Mouse (Mus musculus) forelimb bud, embryonic 11.5 days (tissue): ENCODE results near the gene Pcif1.

Experiments
- DNase-seq: peaks from one replicate; pipeline ENCODE4 v3.0.0-alpha.2; 2012; ENCODE audit warnings: low read depth, low spot score

Pcif1 gene

DNA sequence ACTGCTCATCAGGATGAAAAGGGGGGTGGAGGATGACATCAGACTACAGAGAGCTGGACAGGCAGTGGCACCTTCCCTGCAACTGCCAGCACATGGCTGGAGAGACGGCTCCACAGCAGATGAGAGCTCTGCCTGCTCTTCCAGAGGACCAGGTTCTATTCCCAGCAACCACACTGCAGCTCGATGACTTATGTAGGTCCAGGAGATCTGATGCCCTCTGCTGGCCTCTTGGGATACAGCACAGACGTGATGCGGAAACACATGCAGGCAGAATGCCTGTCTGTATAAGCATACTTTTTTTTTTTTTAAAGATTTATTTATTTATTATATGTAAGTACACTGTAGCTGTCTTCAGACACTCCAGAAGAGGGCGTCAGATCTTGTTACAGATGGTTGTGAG lies 39.2 kb downstream of the Pcif1 start:
- DNase-seq = peak; percentile 52

DNA sequence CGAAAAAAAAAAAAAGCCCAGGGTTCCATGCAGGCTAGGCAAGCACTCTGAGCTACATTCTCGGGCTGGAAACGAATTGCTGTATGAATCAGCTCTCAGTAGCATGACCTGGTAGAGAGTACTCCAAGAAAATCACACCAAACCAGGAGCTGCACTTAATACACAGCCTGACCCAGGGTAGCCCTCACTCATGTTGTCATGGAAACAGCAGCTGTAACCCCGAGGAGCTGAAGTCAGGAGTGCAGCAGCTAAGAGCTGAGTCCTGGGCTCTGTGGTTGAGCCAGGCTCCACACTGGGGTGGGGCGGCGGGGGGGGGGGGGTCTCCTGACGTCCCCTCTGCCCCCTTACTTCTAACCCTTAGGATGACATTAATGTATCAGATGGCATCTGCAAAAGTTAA lies 42.9 kb downstream of the Pcif1 start:
- no peak for DNase-seq

DNA sequence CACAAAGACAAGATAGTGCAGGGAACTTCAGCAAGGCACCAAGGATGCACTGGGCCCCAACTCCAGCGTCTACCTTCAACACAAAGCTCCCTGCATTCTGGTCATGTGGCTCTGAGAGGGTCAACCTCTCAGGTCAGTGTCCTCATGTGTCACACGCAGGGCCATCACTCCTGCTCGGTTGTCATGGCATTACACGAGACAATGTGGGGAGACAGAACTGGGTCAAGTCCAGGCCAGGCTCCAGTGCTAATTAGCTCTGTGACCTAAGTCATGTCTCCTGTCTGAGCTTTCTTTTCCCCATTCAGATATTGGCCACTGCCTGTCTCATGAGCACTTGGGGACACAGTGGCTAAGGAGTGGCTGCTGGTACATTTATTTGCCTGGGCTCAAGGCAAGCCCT lies 44.2 kb downstream of the Pcif1 start:
- no peak for DNase-seq

DNA sequence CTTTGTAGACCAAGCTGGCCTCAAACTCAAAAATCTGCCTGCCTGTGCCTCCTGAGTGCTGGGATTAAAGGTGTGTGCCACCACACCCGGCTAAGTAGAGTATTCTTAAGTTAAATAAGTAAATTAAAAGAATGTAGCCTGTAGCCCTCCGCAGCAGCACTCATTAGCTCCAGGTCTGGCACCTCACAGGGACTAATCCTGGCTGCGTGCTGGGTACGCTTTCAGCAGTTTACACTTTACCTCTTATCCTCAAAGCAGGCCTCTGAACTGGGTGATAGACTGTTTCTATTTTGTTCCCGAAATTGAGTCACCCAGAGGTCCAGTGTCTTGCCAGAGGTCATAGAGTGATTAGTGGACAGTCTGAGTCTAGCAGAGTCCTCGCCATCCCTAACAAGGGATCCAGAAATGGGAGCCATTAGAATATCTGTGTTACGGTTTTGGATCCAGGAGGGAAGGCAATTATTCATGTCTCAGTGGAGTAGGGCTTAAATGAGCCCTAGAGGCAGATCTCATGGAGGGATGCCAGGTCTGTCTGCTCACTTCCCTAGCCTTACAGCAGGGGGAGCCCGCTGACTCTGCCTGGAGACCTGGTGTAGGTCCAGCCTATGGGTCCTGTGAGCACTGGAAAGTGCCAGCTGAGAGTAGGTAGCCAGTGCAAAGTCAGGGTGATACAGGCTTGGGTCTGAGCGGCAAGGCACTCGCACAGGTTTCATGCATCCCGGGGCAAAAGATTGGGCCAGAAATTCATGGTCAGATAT lies 45.2 kb downstream of the Pcif1 start:
- peak; percentile 74 for DNase-seq

DNA sequence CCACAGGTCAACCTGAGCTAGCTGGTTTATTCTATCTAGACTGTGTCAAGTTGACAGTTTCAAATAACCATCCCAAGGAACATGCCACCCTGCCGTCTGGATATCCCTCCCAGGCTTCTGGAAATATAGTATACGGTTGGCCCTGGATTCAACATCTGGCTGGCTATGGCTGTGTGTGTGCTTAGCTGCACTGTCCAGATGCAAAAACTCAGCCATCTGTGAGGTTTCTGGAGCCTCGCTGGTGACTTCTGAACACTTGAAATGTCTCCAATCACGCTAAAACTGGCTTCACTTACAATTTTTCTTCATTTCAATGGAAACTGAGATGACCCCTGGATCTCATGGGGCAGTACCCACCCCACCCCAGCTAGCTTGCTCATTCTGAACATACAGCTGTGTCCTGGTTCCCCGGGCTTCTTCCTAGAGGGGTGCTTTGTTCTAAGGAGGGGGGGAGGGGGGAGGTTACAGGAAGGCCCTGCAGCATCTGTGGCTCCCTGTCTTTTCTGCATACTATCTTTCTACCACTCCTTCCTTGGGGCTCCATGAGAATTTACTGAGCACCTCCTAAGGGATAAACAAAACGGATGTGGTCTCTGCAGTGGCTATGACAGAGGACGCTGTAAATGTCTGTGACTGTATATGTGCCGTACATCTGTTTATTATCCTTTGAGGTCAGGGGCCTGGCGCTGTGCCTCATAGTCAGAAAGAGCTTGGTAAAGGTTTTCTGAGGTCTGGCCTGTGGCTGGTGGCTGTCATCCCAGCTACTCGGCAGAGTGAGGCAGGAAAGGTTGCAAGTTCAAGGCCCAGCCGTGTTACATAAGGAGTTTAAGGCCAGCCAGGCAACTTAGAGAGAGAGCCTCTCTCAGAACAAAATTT lies 51.8 kb downstream of the Pcif1 start:
- DNase-seq = no peak

DNA sequence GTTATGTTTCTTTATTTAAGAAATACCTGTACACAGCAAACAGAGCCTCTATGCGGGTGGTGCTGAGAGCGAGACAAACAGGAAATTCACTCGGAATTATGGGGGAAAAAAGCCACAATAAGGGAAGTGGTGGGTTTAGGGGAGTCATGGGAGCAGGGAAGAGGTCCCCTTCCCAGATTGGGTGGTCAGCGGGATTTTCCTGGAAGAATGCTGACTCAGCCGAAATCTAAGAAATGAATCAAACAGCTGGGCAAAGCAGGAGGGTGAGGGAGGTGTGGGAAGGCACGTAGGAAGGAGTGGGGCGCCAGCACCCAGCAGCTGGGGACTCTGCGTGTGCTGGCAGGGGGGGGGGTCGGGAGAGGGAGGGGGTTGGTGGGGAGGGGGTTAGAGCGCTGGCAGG lies 54.4 kb downstream of the Pcif1 start:
- DNase-seq = no peak

DNA sequence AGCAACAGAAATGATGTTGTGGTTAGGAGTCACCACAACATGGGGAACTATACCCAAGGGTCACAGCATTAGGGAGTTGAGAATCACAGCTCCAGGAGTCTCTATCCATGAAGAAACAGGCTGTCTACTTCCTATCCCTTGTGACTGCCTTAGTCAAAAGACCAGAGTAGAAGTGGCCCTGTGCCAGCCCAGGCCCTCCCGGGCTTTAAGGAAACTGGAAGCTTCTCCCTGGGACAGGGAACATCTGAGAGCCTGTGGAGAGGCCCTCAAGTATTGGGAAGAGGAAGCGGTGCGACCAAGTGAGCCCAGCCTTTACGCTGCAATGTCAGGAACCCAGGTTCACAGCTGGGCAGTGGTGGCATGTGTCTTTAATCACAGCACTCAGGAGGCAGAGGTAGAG lies 56.9 kb downstream of the Pcif1 start:
- DNase-seq = no peak

DNA sequence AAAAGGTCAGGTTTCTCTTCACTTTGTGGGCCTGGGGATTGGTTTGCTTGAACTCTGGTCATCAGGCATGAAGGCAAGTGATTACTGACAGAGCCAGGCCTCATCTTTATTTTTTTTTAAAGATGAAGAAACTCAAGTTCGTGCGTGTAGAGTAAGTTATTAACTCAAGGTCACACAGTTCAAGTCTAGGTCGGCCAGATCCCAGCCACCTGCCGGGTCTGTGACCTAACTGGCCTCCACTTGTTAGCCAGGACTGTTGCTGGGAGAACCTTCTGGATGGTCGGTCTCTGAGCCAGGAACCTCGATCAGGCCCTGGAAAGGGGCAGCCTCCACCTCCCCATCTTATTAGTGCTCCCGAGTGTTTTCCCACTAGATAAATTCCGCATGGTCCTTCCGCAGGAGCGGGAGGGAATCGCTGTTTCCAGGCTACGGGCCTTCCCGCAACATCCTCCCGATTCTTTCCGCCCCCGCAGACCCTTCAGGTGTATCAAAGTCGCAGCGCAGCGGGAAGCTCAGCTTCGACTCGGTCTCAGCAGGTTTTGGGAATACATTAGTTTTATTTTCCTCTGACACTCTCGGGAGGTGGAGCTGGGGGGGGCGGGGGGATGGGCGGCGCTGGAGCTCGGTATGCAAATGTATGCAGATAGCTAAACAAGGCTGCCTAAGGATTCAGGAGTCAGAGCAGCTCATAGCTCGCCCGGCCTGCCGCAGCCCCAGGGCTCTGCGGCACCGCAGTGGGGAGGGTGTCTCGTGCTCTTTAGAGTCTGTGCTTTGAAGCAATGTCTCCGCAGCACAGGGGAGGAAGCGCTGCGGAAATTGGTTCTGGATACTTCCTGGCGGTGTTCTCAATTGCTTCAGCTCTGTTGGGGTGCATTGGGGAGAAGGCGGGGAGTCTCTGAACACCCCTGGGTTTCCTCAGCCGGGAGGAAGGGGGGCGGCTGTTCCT lies 59.3 kb downstream of the Pcif1 start:
- DNase-seq = no peak

DNA sequence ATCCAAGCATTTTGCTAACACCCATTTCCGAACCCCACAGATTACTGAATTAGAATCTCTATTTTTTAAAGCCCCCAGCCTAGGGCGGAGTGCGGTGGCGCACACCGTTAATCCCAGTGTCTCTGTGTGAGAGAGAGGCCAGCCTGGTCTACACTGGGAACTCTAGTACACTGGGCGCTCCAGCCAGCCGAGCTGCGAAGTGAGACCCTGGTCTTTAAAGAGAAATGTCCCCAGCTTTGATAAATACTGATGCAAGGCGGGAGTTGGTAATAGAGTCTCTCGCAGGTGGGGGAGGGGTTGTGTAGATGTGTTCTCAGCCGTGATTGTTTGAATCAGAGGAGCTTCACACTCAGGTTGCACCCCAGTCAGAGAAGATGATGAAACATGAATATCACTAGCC lies 60.0 kb downstream of the Pcif1 start:
- DNase-seq = no peak

DNA sequence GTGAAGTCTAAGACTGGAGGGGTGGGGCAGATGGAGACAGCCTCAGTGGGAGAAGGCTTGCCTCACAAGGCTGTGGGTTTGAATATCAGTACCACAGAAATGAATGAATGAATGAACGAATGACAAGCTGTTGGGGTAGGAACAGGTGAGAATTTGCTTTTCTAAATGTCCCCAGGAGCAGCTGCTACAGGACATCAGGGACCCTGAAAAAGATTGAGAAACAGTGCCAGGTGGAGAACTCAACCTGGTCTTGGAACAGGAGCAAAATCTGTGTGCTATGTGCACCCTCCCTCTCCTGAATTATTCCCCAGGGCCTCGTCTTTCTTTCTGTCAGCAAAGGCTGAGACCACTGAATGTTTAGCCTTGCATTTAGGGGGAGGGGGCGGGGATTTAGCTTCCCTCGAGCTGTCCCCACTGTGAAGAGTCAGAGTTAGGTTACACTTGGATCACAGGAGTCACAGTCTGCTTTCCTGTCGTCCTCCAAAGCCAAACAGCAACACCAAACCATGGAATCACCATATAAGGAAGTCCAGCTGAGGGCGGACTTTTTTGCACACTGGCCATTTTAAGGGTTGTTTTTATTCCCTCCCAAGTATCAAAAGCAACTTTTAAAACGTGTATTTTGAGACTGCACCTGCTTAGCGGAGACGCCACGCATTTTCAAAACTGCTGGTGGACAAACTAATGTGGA lies 61.2 kb downstream of the Pcif1 start, which contains the start of gene Mmp9:
TSS of gene Mmp9 (plus strand) at position 641 of the 691 bp plus-strand sequence.
- DNase-seq = no peak

DNA sequence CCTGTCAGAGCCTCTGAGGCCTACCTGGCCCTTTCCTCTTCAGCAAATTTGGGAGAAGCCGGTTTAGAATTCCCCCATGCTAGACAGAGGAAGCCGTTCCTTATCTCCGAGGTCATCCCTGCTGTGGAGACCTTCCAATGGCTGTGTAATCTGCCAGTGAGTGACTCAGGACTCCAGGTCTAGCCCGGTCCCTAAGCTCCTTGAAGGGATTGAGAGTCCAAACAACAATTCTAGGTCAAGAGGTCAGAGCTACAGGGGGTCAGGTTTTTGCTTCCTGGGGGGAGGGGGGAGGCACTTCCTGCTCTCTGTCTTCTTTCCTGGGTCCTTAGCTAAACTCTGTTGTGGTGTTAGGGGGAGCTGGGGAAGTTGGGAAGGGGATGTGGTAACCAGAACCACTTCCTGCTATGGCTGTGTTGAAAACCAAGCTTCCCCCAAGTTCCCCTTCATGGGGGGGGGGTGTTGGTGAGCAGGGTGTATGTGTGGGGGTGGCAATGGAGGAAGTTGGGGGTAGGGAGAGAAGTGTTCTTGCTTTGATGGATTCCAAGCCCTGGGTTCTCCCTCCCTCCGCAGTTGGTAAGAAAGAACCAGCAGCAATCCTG lies 63.7 kb downstream of the Pcif1 start:
- DNase-seq = no peak
